Mouse (Mus musculus): ENCODE measurements around the gene Clasp2. TPM values are rescaled to one million over a fixed set of nuclear protein-coding genes. Genes with fewer than 3 reads are reported as not detected.

Gene Clasp2
- polyA plus RNA-seq, 1 experiment from 2014 or later = 12.7 TPM

DNA sequence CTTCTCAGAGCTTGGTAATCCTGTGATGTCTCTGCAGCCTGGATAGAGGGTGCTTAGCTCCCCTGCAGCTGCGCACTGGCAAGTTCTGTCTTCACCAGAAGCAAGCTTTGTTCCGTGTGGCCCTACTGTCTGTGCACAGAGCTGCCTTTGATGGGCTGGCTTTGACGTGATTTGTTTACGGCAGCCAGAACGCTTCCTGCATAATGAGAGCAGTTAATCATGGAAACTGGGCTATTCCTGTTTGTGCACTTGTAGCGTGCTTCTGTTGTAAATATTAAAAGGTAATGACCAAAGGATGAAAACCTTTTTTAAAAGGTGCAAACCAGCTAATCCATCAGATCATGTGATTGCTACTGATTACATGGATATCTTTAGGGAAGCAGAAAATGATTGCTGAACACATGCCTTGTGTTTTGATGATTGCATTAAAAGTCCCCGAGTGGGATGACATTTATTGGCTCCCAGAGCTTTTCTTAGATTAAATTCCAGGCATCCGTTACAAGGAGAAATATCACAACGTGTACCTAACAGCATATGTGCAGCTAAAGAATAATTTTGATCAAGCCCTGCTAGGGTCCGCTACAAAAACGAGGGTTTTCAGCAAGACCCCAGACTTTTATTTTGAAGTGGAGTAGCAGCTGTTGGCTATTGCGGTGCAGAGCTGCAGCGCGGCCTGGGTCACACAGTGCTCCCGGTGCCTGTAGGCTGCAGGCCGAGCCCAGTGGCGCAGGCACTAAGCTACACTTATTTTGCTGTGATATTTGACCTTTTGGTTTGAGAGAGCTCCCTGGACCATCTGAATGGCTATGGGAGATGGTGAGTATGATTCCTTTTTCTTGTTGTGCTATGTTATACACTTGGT, 51.6 kb downstream of the Clasp2 start:
- peak; percentile 92 for DNase-seq (ENCODE audit: low spot score)
- no peak for TF ChIP-seq CTCF (IDR thresholded peaks at IDR 0.05; ENCODE audit: low read depth)
- peak overlapping the region; percentile 63 for H3K4me2 ChIP-seq (ENCODE audit: low read length)
- H3K9ac ChIP-seq (ENCODE audit: low read depth, low read length) = peak overlapping the region; percentile 28
- no peaks in the 10 kb centered on the region for H3K4me1 ChIP-seq (replicated peaks; ENCODE audit: insufficient read depth, low read length)
- no peaks in the 10 kb centered on the region for H3K36me3 ChIP-seq (ENCODE audit: insufficient read depth, low read length)
- H3K27ac ChIP-seq = peak overlapping the region; percentile 75
- peak overlapping the region; percentile 42 for H3K4me3 ChIP-seq (replicated peaks; ENCODE audit: low read depth, low read length)
- under 1% methylated on average over 17 of the region's 17 CpGs for WGBS
- no peaks in the 10 kb centered on the region for H3K9me3 ChIP-seq (replicated peaks; ENCODE audit: low read length)
- ATAC-seq (replicated peaks; ENCODE audit: low FRiP score, low read depth) = peak; percentile 82; the same call in 1 of the 2 replicates
- no peaks in the 10 kb centered on the region for H3K27me3 ChIP-seq (ENCODE audit: insufficient read depth, low read length)

DNA sequence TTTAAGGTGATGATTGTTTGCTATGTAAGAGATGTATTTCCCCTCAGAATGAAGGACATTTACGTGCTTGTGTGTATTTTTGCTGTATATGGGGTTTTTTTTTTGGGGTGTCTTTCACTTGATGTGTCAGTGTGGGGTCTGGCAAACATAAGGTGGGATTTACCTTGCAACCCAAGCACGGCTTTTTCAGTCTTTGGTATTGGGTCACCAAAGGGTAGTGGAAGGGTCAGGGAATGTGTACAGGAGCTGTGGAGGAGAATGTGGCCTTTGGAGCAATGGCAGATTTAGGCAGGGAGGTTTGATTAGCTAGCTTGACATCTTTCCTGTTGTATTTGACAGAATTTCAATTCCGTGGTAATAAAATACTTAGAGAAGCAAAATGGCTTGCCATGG, 52.2 kb downstream of the Clasp2 start:
- WGBS = 38% methylated on average over 3 of the region's 3 CpGs
- H3K27me3 ChIP-seq (ENCODE audit: insufficient read depth, low read length) = no peaks in the 10 kb centered on the region
- H3K4me1 ChIP-seq (replicated peaks; ENCODE audit: insufficient read depth, low read length) = no peaks in the 10 kb centered on the region
- peak overlapping the region; percentile 28; the same call in 1 of the 2 replicates for H3K9ac ChIP-seq (ENCODE audit: low read depth, low read length)
- H3K4me2 ChIP-seq (ENCODE audit: low read length) = peak overlapping the region; percentile 63
- peak overlapping the region; percentile 75 for H3K27ac ChIP-seq
- H3K9me3 ChIP-seq (replicated peaks; ENCODE audit: low read length) = no peaks in the 10 kb centered on the region
- ATAC-seq (replicated peaks; ENCODE audit: low FRiP score, low read depth) (no peak), DNase-seq (ENCODE audit: low spot score) (no peak)
- no peak for TF ChIP-seq CTCF (IDR thresholded peaks at IDR 0.05; ENCODE audit: low read depth)
- peak overlapping the region; percentile 42 for H3K4me3 ChIP-seq (replicated peaks; ENCODE audit: low read depth, low read length)
- no peaks in the 10 kb centered on the region for H3K36me3 ChIP-seq (ENCODE audit: insufficient read depth, low read length)

DNA sequence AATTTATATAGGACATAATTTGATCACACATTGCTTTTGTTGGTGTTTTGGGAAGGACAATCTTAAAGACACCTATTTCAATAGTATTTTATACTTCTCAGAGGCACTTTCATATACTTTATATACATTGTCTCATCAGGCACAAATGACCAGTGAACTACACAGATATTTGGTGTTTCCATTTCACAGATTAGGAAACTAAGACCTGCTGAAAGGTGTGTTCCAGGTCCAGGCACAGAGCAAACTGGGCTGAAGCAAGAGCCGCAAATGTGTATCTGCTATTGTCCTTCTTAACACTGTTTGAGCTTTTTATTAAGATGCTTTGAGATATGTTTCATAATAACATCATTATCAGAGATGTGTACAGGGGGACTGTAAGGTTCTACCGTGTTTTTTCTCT, 52.7 kb downstream of the Clasp2 start:
- peak overlapping the region; percentile 42; the same call in 1 of the 2 replicates for H3K4me3 ChIP-seq (replicated peaks; ENCODE audit: low read depth, low read length)
- no peak overlapping the region for H3K27ac ChIP-seq
- no peak for TF ChIP-seq CTCF (IDR thresholded peaks at IDR 0.05; ENCODE audit: low read depth)
- no peaks in the 10 kb centered on the region for H3K4me1 ChIP-seq (replicated peaks; ENCODE audit: insufficient read depth, low read length)
- no peaks in the 10 kb centered on the region for H3K27me3 ChIP-seq (ENCODE audit: insufficient read depth, low read length)
- H3K9me3 ChIP-seq (replicated peaks; ENCODE audit: low read length) = no peaks in the 10 kb centered on the region
- 77% methylated on average over 2 of the region's 2 CpGs for WGBS
- DNase-seq (ENCODE audit: low spot score) = no peak
- no peak for ATAC-seq (replicated peaks; ENCODE audit: low FRiP score, low read depth)
- H3K36me3 ChIP-seq (ENCODE audit: insufficient read depth, low read length) = no peaks in the 10 kb centered on the region
- H3K9ac ChIP-seq (ENCODE audit: low read depth, low read length) = no peak overlapping the region
- H3K4me2 ChIP-seq (ENCODE audit: low read length) = peak overlapping the region; percentile 63; the same call in 1 of the 2 replicates

DNA sequence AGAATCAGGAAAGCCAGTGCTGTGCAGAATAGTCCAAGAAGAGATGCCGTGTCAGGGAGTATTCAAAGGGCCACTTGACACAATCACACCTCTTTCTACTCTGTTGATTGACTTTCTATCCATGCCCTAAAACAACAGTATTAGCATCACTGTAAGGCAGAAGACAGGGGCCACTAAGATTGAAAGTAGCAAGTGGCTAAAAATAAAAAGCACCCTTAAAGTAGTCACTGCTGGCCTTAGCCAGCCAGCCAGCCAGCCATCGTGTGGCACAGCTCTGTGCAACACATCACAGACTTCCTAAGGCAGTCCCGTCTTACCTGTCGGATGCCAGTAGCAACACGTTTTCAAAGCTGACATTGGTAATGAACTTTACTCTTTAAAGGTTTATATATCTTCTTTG, 55.9 kb downstream of the Clasp2 start:
- H3K9me3 ChIP-seq (replicated peaks; ENCODE audit: low read length) = no peaks in the 10 kb centered on the region
- no peaks in the 10 kb centered on the region for H3K36me3 ChIP-seq (ENCODE audit: insufficient read depth, low read length)
- H3K4me1 ChIP-seq (replicated peaks; ENCODE audit: insufficient read depth, low read length) = no peaks in the 10 kb centered on the region
- TF ChIP-seq CTCF (IDR thresholded peaks at IDR 0.05; ENCODE audit: low read depth) = no peak
- no peak overlapping the region for H3K27ac ChIP-seq
- H3K4me3 ChIP-seq (replicated peaks; ENCODE audit: low read depth, low read length) = no peak overlapping the region
- H3K27me3 ChIP-seq (ENCODE audit: insufficient read depth, low read length) = no peaks in the 10 kb centered on the region
- no peak overlapping the region for H3K9ac ChIP-seq (ENCODE audit: low read depth, low read length)
- ATAC-seq (replicated peaks; ENCODE audit: low FRiP score, low read depth) (no peak), DNase-seq (ENCODE audit: low spot score) (no peak)
- no peak overlapping the region for H3K4me2 ChIP-seq (ENCODE audit: low read length)
- 84% methylated on average over 5 of the region's 5 CpGs for WGBS

GRCm38 (mm10) chr9:113800671-113801070, 59.4 kb downstream of the Clasp2 start:
- no peak for TF ChIP-seq CTCF (IDR thresholded peaks at IDR 0.05; ENCODE audit: low read depth)
- Histone ChIP-seq H3K36me3 (ENCODE audit: insufficient read depth, low read length) (no peaks in the 10 kb centered on the region), H3K9me3 (replicated peaks; ENCODE audit: low read length) (no peaks in the 10 kb centered on the region), H3K4me1 (replicated peaks; ENCODE audit: insufficient read depth, low read length) (no peaks in the 10 kb centered on the region), H3K4me2 (ENCODE audit: low read length) (no peak overlapping the region), H3K27ac (no peak overlapping the region), H3K9ac (ENCODE audit: low read depth, low read length) (no peak overlapping the region), H3K4me3 (replicated peaks; ENCODE audit: low read depth, low read length) (no peak overlapping the region), H3K27me3 (ENCODE audit: insufficient read depth, low read length) (no peaks in the 10 kb centered on the region)
- DNase-seq (ENCODE audit: low spot score) (no peak), ATAC-seq (replicated peaks; ENCODE audit: low FRiP score, low read depth) (no peak)
- 92% methylated on average over 3 of the region's 3 CpGs for WGBS

DNA sequence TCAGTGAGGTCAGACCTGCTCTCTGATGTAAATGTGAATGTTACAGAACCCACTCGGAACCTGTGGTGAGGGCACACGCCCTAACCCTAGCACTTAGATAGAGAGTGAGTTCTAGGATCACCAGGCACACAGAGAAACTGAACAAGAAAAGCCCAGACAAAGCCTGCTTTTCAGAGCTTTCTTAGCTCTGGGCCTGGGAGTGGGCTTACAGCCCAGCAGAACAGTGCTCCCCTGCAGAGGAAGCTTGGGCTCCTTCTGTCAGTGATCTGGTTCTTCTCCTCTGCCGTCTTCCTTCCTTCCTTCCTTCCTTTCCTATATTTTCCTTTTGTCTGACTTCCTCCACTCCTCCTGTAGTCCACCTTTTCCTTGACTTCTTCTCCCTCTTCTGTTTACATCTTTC, 61.5 kb downstream of the Clasp2 start:
- H3K4me3 ChIP-seq (replicated peaks; ENCODE audit: low read depth, low read length) = no peak overlapping the region
- no peak overlapping the region for H3K4me2 ChIP-seq (ENCODE audit: low read length)
- H3K36me3 ChIP-seq (ENCODE audit: insufficient read depth, low read length) = no peaks in the 10 kb centered on the region
- no peaks in the 10 kb centered on the region for H3K4me1 ChIP-seq (replicated peaks; ENCODE audit: insufficient read depth, low read length)
- DNase-seq (ENCODE audit: low spot score) (no peak), ATAC-seq (replicated peaks; ENCODE audit: low FRiP score, low read depth) (no peak)
- 78% methylated on average over 3 of the region's 3 CpGs for WGBS
- H3K27ac ChIP-seq = no peak overlapping the region
- H3K27me3 ChIP-seq (ENCODE audit: insufficient read depth, low read length) = no peaks in the 10 kb centered on the region
- H3K9ac ChIP-seq (ENCODE audit: low read depth, low read length) = no peak overlapping the region
- no peak for TF ChIP-seq CTCF (IDR thresholded peaks at IDR 0.05; ENCODE audit: low read depth)
- H3K9me3 ChIP-seq (replicated peaks; ENCODE audit: low read length) = no peaks in the 10 kb centered on the region

Measured in kidney, postnatal 0 days (tissue).